Mouse (Mus musculus): ENCODE measurements at regions not wholly inside any gene's neighbourhood (a gene's known extent, or its start where the extent isn't known, plus 50 kb on each side); places are given as distances from the start of the nearest gene placed in this dataset.

- Histone ChIP-seq H3K4me1 (replicated peaks; ENCODE audit: control insufficient read depth, insufficient read depth, low read length) (no peaks in the 10 kb centered on the region), H3K9me3 (ENCODE audit: control insufficient read depth) (no peaks in the 10 kb centered on the region), H3K27ac (ENCODE audit: low read depth, low read length) (no peak overlapping the region), H3K36me3 (ENCODE audit: control insufficient read depth, insufficient read depth) (no peaks in the 10 kb centered on the region), H3K4me3 (ENCODE audit: low read depth, low read length) (no peak overlapping the region), H3K27me3 (replicated peaks; ENCODE audit: control insufficient read depth, insufficient read depth, low read length) (no peaks in the 10 kb centered on the region), H3K4me2 (replicated peaks; ENCODE audit: low read depth) (no peak overlapping the region), H3K9ac (ENCODE audit: low read depth, low read length) (no peak overlapping the region)
- no peak for TF ChIP-seq CTCF (IDR thresholded peaks at IDR 0.05; ENCODE audit: low read depth)
- WGBS: 62% methylated on average over 2 of the region's 2 CpGs
- ATAC-seq: no peak
These were observed 4549.1 kb upstream of the Gm7489 start for GRCm38 (mm10) chr15:49335523-49336040.

- no peak overlapping the region for H3K4me2 ChIP-seq (replicated peaks; ENCODE audit: low read depth)
- no peak for TF ChIP-seq CTCF (IDR thresholded peaks at IDR 0.05; ENCODE audit: low read depth)
- no peaks in the 10 kb centered on the region for H3K9me3 ChIP-seq (ENCODE audit: control insufficient read depth)
- no peaks in the 10 kb centered on the region for H3K27me3 ChIP-seq (replicated peaks; ENCODE audit: control insufficient read depth, insufficient read depth, low read length)
- H3K36me3 ChIP-seq (ENCODE audit: control insufficient read depth, insufficient read depth): no peaks in the 10 kb centered on the region
- ATAC-seq: no peak
- no peak overlapping the region for H3K9ac ChIP-seq (ENCODE audit: low read depth, low read length)
- no peak overlapping the region for H3K4me3 ChIP-seq (ENCODE audit: low read depth, low read length)
- H3K27ac ChIP-seq (ENCODE audit: low read depth, low read length): no peak overlapping the region
- WGBS: 96% methylated on average over 1 of the region's 1 CpGs
- H3K4me1 ChIP-seq (replicated peaks; ENCODE audit: control insufficient read depth, insufficient read depth, low read length): no peaks in the 10 kb centered on the region
These were observed 4537.7 kb upstream of the Gm7489 start for GRCm38 (mm10) chr15:49347029-49347428.

- Histone ChIP-seq H3K4me1 (replicated peaks; ENCODE audit: control insufficient read depth, insufficient read depth, low read length) (no peaks in the 10 kb centered on the region), H3K27me3 (replicated peaks; ENCODE audit: control insufficient read depth, insufficient read depth, low read length) (no peaks in the 10 kb centered on the region), H3K36me3 (ENCODE audit: control insufficient read depth, insufficient read depth) (no peaks in the 10 kb centered on the region), H3K4me2 (replicated peaks; ENCODE audit: low read depth) (no peak overlapping the region), H3K9me3 (ENCODE audit: control insufficient read depth) (no peaks in the 10 kb centered on the region), H3K9ac (ENCODE audit: low read depth, low read length) (no peak overlapping the region), H3K27ac (ENCODE audit: low read depth, low read length) (no peak overlapping the region), H3K4me3 (ENCODE audit: low read depth, low read length) (no peak overlapping the region)
- WGBS: 68% methylated on average over 2 of the region's 2 CpGs
- ATAC-seq: no peak
- TF ChIP-seq CTCF (IDR thresholded peaks at IDR 0.05; ENCODE audit: low read depth): no peak
These were observed 4528.6 kb upstream of the Gm7489 start for GRCm38 (mm10) chr15:49356107-49356506.

GRCm38 (mm10) chr15:49395966-49396365 is 4488.7 kb upstream of the Gm7489 start:
- no peak overlapping the region for H3K4me3 ChIP-seq (ENCODE audit: low read depth, low read length)
- no peaks in the 10 kb centered on the region for H3K27me3 ChIP-seq (replicated peaks; ENCODE audit: control insufficient read depth, insufficient read depth, low read length)
- no peaks in the 10 kb centered on the region for H3K4me1 ChIP-seq (replicated peaks; ENCODE audit: control insufficient read depth, insufficient read depth, low read length)
- no peak overlapping the region for H3K9ac ChIP-seq (ENCODE audit: low read depth, low read length)
- H3K9me3 ChIP-seq (ENCODE audit: control insufficient read depth): no peaks in the 10 kb centered on the region
- ATAC-seq: no peak
- no peak overlapping the region for H3K27ac ChIP-seq (ENCODE audit: low read depth, low read length)
- peak; percentile 45 for TF ChIP-seq CTCF (IDR thresholded peaks at IDR 0.05; ENCODE audit: low read depth)
- H3K4me2 ChIP-seq (replicated peaks; ENCODE audit: low read depth): no peak overlapping the region
- no peaks in the 10 kb centered on the region for H3K36me3 ChIP-seq (ENCODE audit: control insufficient read depth, insufficient read depth)
- 43% methylated on average over 1 of the region's 1 CpGs for WGBS

GRCm38 (mm10) chr15:49413665-49414064 is 4471.0 kb upstream of the Gm7489 start:
- Histone ChIP-seq H3K27ac (ENCODE audit: low read depth, low read length) (no peak overlapping the region), H3K36me3 (ENCODE audit: control insufficient read depth, insufficient read depth) (no peaks in the 10 kb centered on the region), H3K4me1 (replicated peaks; ENCODE audit: control insufficient read depth, insufficient read depth, low read length) (no peaks in the 10 kb centered on the region), H3K4me3 (ENCODE audit: low read depth, low read length) (no peak overlapping the region), H3K9ac (ENCODE audit: low read depth, low read length) (no peak overlapping the region), H3K9me3 (ENCODE audit: control insufficient read depth) (no peaks in the 10 kb centered on the region), H3K4me2 (replicated peaks; ENCODE audit: low read depth) (no peak overlapping the region), H3K27me3 (replicated peaks; ENCODE audit: control insufficient read depth, insufficient read depth, low read length) (no peaks in the 10 kb centered on the region)
- TF ChIP-seq CTCF (IDR thresholded peaks at IDR 0.05; ENCODE audit: low read depth): no peak
- ATAC-seq: no peak

- no peak overlapping the region for H3K4me3 ChIP-seq (ENCODE audit: low read depth, low read length)
- no peak overlapping the region for H3K9ac ChIP-seq (ENCODE audit: low read depth, low read length)
- no peaks in the 10 kb centered on the region for H3K36me3 ChIP-seq (ENCODE audit: control insufficient read depth, insufficient read depth)
These were observed 4433.4 kb upstream of the Gm7489 start for GRCm38 (mm10) chr15:49451310-49451709.

GRCm38 (mm10) chr15:49484582-49484981 is 4400.1 kb upstream of the Gm7489 start:
- no peak overlapping the region for H3K4me3 ChIP-seq (ENCODE audit: low read depth, low read length)
- no peaks in the 10 kb centered on the region for H3K27me3 ChIP-seq (replicated peaks; ENCODE audit: control insufficient read depth, insufficient read depth, low read length)
- H3K27ac ChIP-seq (ENCODE audit: low read depth, low read length): no peak overlapping the region
- no peaks in the 10 kb centered on the region for H3K9me3 ChIP-seq (ENCODE audit: control insufficient read depth)
- no peaks in the 10 kb centered on the region for H3K4me1 ChIP-seq (replicated peaks; ENCODE audit: control insufficient read depth, insufficient read depth, low read length)
- no peaks in the 10 kb centered on the region for H3K36me3 ChIP-seq (ENCODE audit: control insufficient read depth, insufficient read depth)
- H3K9ac ChIP-seq (ENCODE audit: low read depth, low read length): no peak overlapping the region
- no peak for ATAC-seq
- TF ChIP-seq CTCF (IDR thresholded peaks at IDR 0.05; ENCODE audit: low read depth): no peak
- H3K4me2 ChIP-seq (replicated peaks; ENCODE audit: low read depth): no peak overlapping the region

More at GRCm38 (mm10) chr15:49451310-49451709, 4433.4 kb upstream of the Gm7489 start:
- no peak for ATAC-seq
- Histone ChIP-seq H3K4me2 (replicated peaks; ENCODE audit: low read depth) (no peak overlapping the region), H3K27me3 (replicated peaks; ENCODE audit: control insufficient read depth, insufficient read depth, low read length) (no peaks in the 10 kb centered on the region), H3K4me1 (replicated peaks; ENCODE audit: control insufficient read depth, insufficient read depth, low read length) (no peaks in the 10 kb centered on the region), H3K9me3 (ENCODE audit: control insufficient read depth) (no peaks in the 10 kb centered on the region), H3K27ac (ENCODE audit: low read depth, low read length) (no peak overlapping the region)
- no peak for TF ChIP-seq CTCF (IDR thresholded peaks at IDR 0.05; ENCODE audit: low read depth)
